Mouse (Mus musculus): ENCODE results near the gene Atp6v1fnb. TPM values are rescaled to one million over a fixed set of nuclear protein-coding genes. Genes with fewer than 3 reads are reported as not detected.

Atp6v1fnb gene
- polyA plus RNA-seq, 1 experiment from 2014 or later, result not detected

DNA sequence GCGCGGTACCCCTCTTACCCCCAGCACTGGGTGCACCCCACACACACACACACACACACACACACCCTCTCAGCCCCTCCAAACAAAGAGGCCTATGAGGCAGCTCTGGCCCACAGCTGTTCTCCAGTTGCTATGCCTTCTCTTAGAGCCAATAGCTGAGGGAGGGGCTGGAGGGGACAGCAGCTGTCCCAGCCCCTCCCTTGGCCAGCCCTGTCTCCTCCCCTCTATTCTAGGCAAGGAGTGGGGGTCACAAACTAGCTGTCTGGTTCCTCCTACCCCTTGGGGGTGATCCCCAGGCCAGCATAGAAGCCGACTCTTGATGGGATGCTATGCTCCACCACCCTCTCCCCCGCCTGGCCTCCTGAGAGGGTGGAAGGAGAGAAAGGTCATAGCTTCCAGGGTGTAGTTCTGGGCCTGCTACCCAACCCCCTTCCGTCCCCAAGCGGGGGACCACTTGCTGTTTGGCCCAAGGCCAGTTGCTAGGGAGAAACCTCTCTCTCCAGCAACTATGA lies 35.2 kb upstream of the Atp6v1fnb start:
- Histone ChIP-seq H3K36me3 (no peaks in the 10 kb centered on the region), H3K27ac (peak overlapping the region; percentile 77), H3K4me2 (peak overlapping the region; percentile 88), H3K9ac (0 out of 2 replicates have a peak overlapping the region, but pooled peaks have one; percentile 26), H3K27me3 (peaks cover 26% of the 10 kb centered on the region), H3K4me3 (peak overlapping the region; percentile 52), H3K4me1 (peaks cover 40% of the 10 kb centered on the region), H3K9me3 (no peaks in the 10 kb centered on the region)
- WGBS, result 12% methylated on average over 6 of the region's 6 CpGs
- ATAC-seq (ENCODE audit: borderline replicate concordance, extremely low read depth, low FRiP score, low TSS enrichment), result peak; percentile 60

DNA sequence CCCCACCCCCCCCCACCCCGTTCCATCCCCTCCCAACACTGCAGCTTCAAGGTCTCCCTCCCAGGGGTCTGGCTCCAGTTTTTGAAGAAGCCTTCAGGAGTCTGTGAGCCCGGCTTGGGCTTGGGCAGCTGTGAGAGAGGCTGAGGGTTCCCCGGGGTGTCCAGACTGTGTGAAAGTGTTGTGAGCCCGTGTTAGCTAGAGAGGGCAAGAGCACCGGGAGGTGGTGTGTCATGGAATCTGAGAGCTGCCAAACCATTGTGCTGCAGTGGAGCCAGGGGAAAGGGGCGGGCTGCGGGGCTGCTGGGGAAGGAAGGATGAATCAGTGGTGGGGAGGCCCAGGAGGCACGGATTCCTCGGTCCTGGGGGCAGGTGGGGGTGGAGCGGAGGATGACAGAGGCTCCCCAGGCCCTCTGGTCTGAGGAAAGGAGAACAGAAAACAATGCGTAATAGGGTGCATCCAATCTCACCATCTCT lies 34.7 kb upstream of the Atp6v1fnb start:
- WGBS, result 8% methylated on average over 11 of the region's 11 CpGs
- H3K4me3 ChIP-seq, result 0 out of 2 replicates have a peak overlapping the region, but pooled peaks have one; percentile 4
- ATAC-seq (ENCODE audit: borderline replicate concordance, extremely low read depth, low FRiP score, low TSS enrichment), result 0 out of 2 replicates have a peak, but pooled peaks have one; percentile 11
- peaks cover 26% of the 10 kb centered on the region for H3K27me3 ChIP-seq
- no peak overlapping the region for H3K9ac ChIP-seq
- no peaks in the 10 kb centered on the region for H3K36me3 ChIP-seq
- H3K4me1 ChIP-seq, result peaks cover 40% of the 10 kb centered on the region
- no peaks in the 10 kb centered on the region for H3K9me3 ChIP-seq
- H3K4me2 ChIP-seq, result peak overlapping the region; percentile 88
- peak overlapping the region; percentile 77; the same call in 1 of the 2 replicates for H3K27ac ChIP-seq

DNA sequence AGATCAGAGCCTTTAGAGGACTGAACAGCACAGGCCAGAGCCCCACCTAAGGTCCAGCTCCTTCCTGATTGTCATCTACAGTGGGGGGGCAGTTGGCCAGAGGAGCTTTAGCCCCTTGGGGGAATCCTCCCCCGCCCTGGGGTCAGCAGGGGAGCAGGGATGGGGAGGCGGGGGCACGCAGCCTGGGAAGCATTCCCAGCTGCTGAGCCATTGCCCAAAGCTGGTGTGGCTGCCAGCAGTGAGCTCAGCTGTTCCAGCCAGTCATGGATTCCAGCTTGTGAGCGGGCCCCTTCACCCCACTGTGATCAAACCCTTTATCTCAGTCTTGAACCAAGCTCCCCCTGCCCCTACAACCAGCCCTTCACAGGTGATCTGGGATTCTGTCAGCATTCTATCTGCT lies 32.0 kb upstream of the Atp6v1fnb start:
- H3K36me3 ChIP-seq, result peaks cover 3% of the 10 kb centered on the region; the same call in 1 of the 2 replicates
- no peak overlapping the region for H3K4me2 ChIP-seq
- peaks cover 17% of the 10 kb centered on the region for H3K27me3 ChIP-seq
- no peak overlapping the region for H3K9ac ChIP-seq
- H3K9me3 ChIP-seq, result no peaks in the 10 kb centered on the region
- H3K4me3 ChIP-seq, result no peak overlapping the region
- H3K4me1 ChIP-seq, result peaks cover 26% of the 10 kb centered on the region
- WGBS, result 85% methylated on average over 4 of the region's 4 CpGs
- no peak overlapping the region for H3K27ac ChIP-seq
- ATAC-seq (ENCODE audit: borderline replicate concordance, extremely low read depth, low FRiP score, low TSS enrichment), result no peak

GRCm38 (mm10) chr6:29439789-29440188 lies 31.4 kb upstream of the Atp6v1fnb start:
- Histone ChIP-seq H3K9ac (no peak overlapping the region), H3K4me3 (no peak overlapping the region), H3K4me2 (no peak overlapping the region), H3K36me3 (peaks cover 3% of the 10 kb centered on the region; the same call in 1 of the 2 replicates), H3K9me3 (no peaks in the 10 kb centered on the region), H3K27ac (no peak overlapping the region), H3K27me3 (peaks cover 12% of the 10 kb centered on the region), H3K4me1 (peaks cover 21% of the 10 kb centered on the region)
- ATAC-seq (ENCODE audit: borderline replicate concordance, extremely low read depth, low FRiP score, low TSS enrichment), result no peak
- 86% methylated on average over 6 of the region's 6 CpGs for WGBS

DNA sequence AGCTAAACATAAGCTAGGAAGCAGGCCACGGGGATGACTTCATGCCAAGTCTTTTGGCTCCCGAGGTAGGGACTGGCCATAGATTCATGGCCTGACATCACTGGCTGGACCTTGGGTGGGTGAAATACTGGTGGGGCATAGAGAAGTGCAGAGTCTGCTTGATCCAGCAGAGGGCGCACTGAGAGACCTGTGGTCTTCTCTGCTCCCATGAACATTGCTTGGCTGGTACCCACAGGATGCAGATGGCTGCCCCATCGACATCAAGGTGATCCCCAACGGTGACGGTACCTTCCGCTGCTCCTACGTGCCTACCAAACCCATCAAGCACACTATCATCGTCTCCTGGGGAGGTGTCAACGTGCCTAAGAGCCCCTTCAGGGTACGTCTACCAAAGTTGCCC lies 26.5 kb upstream of the Atp6v1fnb start:
- H3K4me1 ChIP-seq, result no peaks in the 10 kb centered on the region
- H3K36me3 ChIP-seq, result peaks cover 14% of the 10 kb centered on the region; the same call in 1 of the 2 replicates
- WGBS, result 63% methylated on average over 11 of the region's 11 CpGs
- no peak overlapping the region for H3K9ac ChIP-seq
- no peaks in the 10 kb centered on the region for H3K9me3 ChIP-seq
- H3K27me3 ChIP-seq, result no peaks in the 10 kb centered on the region
- no peak overlapping the region for H3K4me2 ChIP-seq
- H3K4me3 ChIP-seq, result no peak overlapping the region
- no peak for ATAC-seq (ENCODE audit: borderline replicate concordance, extremely low read depth, low FRiP score, low TSS enrichment)
- H3K27ac ChIP-seq, result no peak overlapping the region

- H3K27me3 ChIP-seq, result no peaks in the 10 kb centered on the region
- no peak overlapping the region for H3K9ac ChIP-seq
- no peak overlapping the region for H3K4me3 ChIP-seq
- H3K4me1 ChIP-seq, result no peaks in the 10 kb centered on the region
- 75% methylated on average over 7 of the region's 7 CpGs for WGBS
- H3K4me2 ChIP-seq, result no peak overlapping the region
- H3K36me3 ChIP-seq, result peaks cover 14% of the 10 kb centered on the region; the same call in 1 of the 2 replicates
- H3K9me3 ChIP-seq, result no peaks in the 10 kb centered on the region
- ATAC-seq (ENCODE audit: borderline replicate concordance, extremely low read depth, low FRiP score, low TSS enrichment), result 0 out of 2 replicates have a peak, but pooled peaks have one; percentile 6
- no peak overlapping the region for H3K27ac ChIP-seq
Measured at GRCm38 (mm10) chr6:29445354-29445753, 25.9 kb upstream of the Atp6v1fnb start.

DNA sequence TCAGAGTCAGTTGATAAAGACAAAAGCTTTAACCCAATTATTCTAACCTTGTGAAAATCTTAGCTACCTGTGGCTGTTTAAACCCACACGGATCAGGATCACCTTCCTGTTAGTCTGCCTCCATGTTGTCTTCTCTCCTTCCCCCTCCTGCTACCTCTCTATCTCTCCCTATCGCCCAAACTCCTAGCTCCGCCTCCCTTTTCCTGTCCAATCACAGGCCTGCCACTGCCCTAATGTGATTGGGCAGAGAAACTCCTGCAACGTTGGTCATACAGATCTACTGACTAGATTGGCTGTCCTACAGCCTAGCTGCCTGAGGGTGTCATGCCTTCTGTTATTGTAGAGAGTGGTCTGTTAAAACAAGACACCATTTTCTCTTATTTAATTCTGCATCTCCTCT lies 21.4 kb upstream of the Atp6v1fnb start:
- 27% methylated on average over 4 of the region's 4 CpGs for WGBS
- Histone ChIP-seq H3K27ac (no peak overlapping the region), H3K4me1 (no peaks in the 10 kb centered on the region), H3K9me3 (no peaks in the 10 kb centered on the region), H3K4me2 (no peak overlapping the region), H3K27me3 (no peaks in the 10 kb centered on the region), H3K36me3 (peaks cover 15% of the 10 kb centered on the region; the same call in 1 of the 2 replicates), H3K9ac (no peak overlapping the region), H3K4me3 (no peak overlapping the region)
- ATAC-seq (ENCODE audit: borderline replicate concordance, extremely low read depth, low FRiP score, low TSS enrichment), result no peak

DNA sequence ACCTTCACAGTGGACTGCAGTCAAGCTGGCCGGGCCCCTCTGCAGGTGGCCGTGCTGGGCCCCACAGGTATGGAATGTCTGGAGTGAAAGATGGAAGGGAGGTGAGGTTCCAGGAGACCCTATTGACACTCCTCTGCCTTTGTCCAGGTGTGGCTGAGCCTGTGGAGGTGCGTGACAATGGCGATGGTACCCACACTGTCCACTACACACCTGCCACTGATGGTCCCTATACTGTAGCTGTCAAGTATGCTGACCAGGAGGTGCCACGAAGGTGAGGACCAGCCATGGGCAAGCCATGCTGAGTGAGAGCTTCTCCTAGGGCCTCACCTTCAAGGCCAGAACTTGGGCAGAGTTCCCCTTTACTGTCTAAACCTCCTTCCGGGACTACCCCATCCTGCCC lies 20.6 kb upstream of the Atp6v1fnb start:
- no peak overlapping the region for H3K4me3 ChIP-seq
- WGBS, result 90% methylated on average over 6 of the region's 6 CpGs
- no peak overlapping the region for H3K4me2 ChIP-seq
- H3K27me3 ChIP-seq, result no peaks in the 10 kb centered on the region
- no peaks in the 10 kb centered on the region for H3K9me3 ChIP-seq
- H3K27ac ChIP-seq, result no peak overlapping the region
- H3K4me1 ChIP-seq, result no peaks in the 10 kb centered on the region
- peaks cover 12% of the 10 kb centered on the region; the same call in 1 of the 2 replicates for H3K36me3 ChIP-seq
- no peak for ATAC-seq (ENCODE audit: borderline replicate concordance, extremely low read depth, low FRiP score, low TSS enrichment)
- no peak overlapping the region for H3K9ac ChIP-seq

GRCm38 (mm10) chr6:29461502-29461901 lies 9.7 kb upstream of the Atp6v1fnb start:
- Histone ChIP-seq H3K27ac (no peak overlapping the region), H3K9me3 (no peaks in the 10 kb centered on the region), H3K4me3 (no peak overlapping the region), H3K4me1 (no peaks in the 10 kb centered on the region), H3K9ac (no peak overlapping the region), H3K36me3 (no peaks in the 10 kb centered on the region), H3K4me2 (no peak overlapping the region), H3K27me3 (no peaks in the 10 kb centered on the region)
- 52% methylated on average over 7 of the region's 7 CpGs for WGBS
- ATAC-seq (ENCODE audit: borderline replicate concordance, extremely low read depth, low FRiP score, low TSS enrichment), result no peak

- WGBS, result 66% methylated on average over 3 of the region's 3 CpGs
Measured at GRCm38 (mm10) chr6:29463388-29463787, 7.8 kb upstream of the Atp6v1fnb start.

GRCm38 (mm10) chr6:29467583-29468354 lies 3.5 kb upstream of the Atp6v1fnb start, which contains the start of gene Atp6v1f:
Gene Atp6v1f (plus strand): TSS chr6:29467718.
- peaks cover 10% of the 10 kb centered on the region; the same call in 1 of the 2 replicates for H3K4me1 ChIP-seq
- peak within 1 kb of the TSS; percentile 13; the same call in 1 of the 2 replicates for H3K27ac ChIP-seq
- peak; percentile 94 for ATAC-seq (ENCODE audit: borderline replicate concordance, extremely low read depth, low FRiP score, low TSS enrichment)
- peak within 1 kb of the TSS; percentile 80 for H3K4me2 ChIP-seq
- peaks cover 8% of the 10 kb centered on the region for H3K36me3 ChIP-seq
- peak within 1 kb of the TSS; percentile 76 for H3K4me3 ChIP-seq
- no peaks in the 10 kb centered on the region for H3K9me3 ChIP-seq
- peak within 1 kb of the TSS; percentile 58 for H3K9ac ChIP-seq
- no peaks in the 10 kb centered on the region for H3K27me3 ChIP-seq
- WGBS, result under 1% methylated on average over 39 of the region's 39 CpGs

More at GRCm38 (mm10) chr6:29463388-29463787, 7.8 kb upstream of the Atp6v1fnb start:
- Histone ChIP-seq H3K9ac (no peak overlapping the region), H3K4me3 (no peak overlapping the region), H3K27me3 (no peaks in the 10 kb centered on the region), H3K9me3 (no peaks in the 10 kb centered on the region), H3K36me3 (no peaks in the 10 kb centered on the region), H3K27ac (no peak overlapping the region), H3K4me1 (peaks cover 2% of the 10 kb centered on the region; the same call in 1 of the 2 replicates), H3K4me2 (no peak overlapping the region)
- ATAC-seq (ENCODE audit: borderline replicate concordance, extremely low read depth, low FRiP score, low TSS enrichment), result no peak

DNA sequence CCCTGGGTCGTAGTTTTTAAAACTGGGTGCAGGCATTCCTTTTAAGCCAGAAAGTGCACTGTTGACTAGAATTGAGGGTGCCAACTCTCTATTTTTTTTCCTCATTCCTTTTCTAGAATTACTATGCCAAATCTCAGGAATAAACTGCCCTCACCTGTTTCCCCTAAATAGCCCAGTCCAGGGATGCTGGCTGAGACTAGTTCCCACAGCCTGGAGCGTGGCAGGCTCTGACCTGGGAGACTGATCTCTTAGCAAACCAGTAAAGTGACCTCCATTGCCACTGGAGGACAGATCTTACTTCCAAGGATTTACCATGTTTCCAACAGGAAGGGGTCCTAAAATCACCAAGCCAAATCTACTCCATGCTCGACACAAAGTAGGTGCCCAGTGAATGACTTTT lies 2.4 kb upstream of the Atp6v1fnb start:
- Histone ChIP-seq H3K4me2 (peak overlapping the region; percentile 80), H3K36me3 (peaks cover 8% of the 10 kb centered on the region), H3K9me3 (no peaks in the 10 kb centered on the region), H3K27me3 (no peaks in the 10 kb centered on the region), H3K27ac (no peak overlapping the region), H3K4me1 (peaks cover 10% of the 10 kb centered on the region; the same call in 1 of the 2 replicates), H3K9ac (peak overlapping the region; percentile 58), H3K4me3 (peak overlapping the region; percentile 76)
- ATAC-seq (ENCODE audit: borderline replicate concordance, extremely low read depth, low FRiP score, low TSS enrichment), result no peak
- 83% methylated on average over 3 of the region's 3 CpGs for WGBS

All from lung, embryonic 15.5 days (tissue).